Mouse (Mus musculus): ENCODE results near the gene BC147527. TPM values are rescaled to one million over a fixed set of nuclear protein-coding genes. Genes with fewer than 3 reads are reported as not detected.

Gene BC147527
- polyA plus RNA-seq, 1 experiment from 2014 or later: 0.55 TPM

- H3K36me3 ChIP-seq: no peaks in the 10 kb centered on the region
- H3K9me3 ChIP-seq: no peaks in the 10 kb centered on the region
- 69% methylated on average over 3 of the region's 3 CpGs for WGBS
- H3K4me3 ChIP-seq (replicated peaks): no peak overlapping the region
- no peaks in the 10 kb centered on the region for H3K4me1 ChIP-seq (replicated peaks)
- H3K4me2 ChIP-seq (replicated peaks): no peak overlapping the region
- no peak overlapping the region for H3K9ac ChIP-seq
- no peak for ATAC-seq
- H3K27ac ChIP-seq: no peak overlapping the region
- no peaks in the 10 kb centered on the region for H3K27me3 ChIP-seq (replicated peaks)
Observed at GRCm38 (mm10) chr13:120320183-120320582, 20.0 kb downstream of the BC147527 start.

- no peaks in the 10 kb centered on the region for H3K9me3 ChIP-seq
- no peak for ATAC-seq
- H3K4me3 ChIP-seq (replicated peaks): no peak overlapping the region
- no peak overlapping the region for H3K27ac ChIP-seq
- H3K27me3 ChIP-seq (replicated peaks): no peaks in the 10 kb centered on the region
- no peak overlapping the region for H3K4me2 ChIP-seq (replicated peaks)
- H3K9ac ChIP-seq: no peak overlapping the region
- 83% methylated on average over 1 of the region's 1 CpGs for WGBS
- no peaks in the 10 kb centered on the region for H3K4me1 ChIP-seq (replicated peaks)
- H3K36me3 ChIP-seq: no peaks in the 10 kb centered on the region
Observed at GRCm38 (mm10) chr13:120320721-120321120, 20.5 kb downstream of the BC147527 start.

Other genes starting within 250 kb of the BC147527 start
- 0.16 TPM in 1 of 2 replicates, not detected in the other for gene Gm21188, start 248.2 kb upstream of the BC147527 start, polyA plus RNA-seq (2015; fragmentation: Nextera tagmentation; extraction: Ambion mirVana)
- gene Gm20767, start 160.1 kb upstream of the BC147527 start, polyA plus RNA-seq (2015; fragmentation: Nextera tagmentation; extraction: Ambion mirVana): not detected in 2 replicates
- not detected in 2 replicates for gene Gm21818, start 128.0 kb upstream of the BC147527 start, polyA plus RNA-seq (2015; fragmentation: Nextera tagmentation; extraction: Ambion mirVana)
- not detected in 2 replicates for gene Gm21762, start 84.4 kb upstream of the BC147527 start, polyA plus RNA-seq (2015; fragmentation: Nextera tagmentation; extraction: Ambion mirVana)
- gene Gm21731, start 61.3 kb upstream of the BC147527 start, polyA plus RNA-seq (2015; fragmentation: Nextera tagmentation; extraction: Ambion mirVana): not detected in 2 replicates
- gene AF067061, start 37.3 kb upstream of the BC147527 start, polyA plus RNA-seq (2015; fragmentation: Nextera tagmentation; extraction: Ambion mirVana): not detected in 2 replicates
- gene Tcstv3, start 16.5 kb downstream of the BC147527 start, polyA plus RNA-seq (2015; fragmentation: Nextera tagmentation; extraction: Ambion mirVana): not detected in 2 replicates

Measured in intestine, embryonic 15.5 days (tissue).